Mouse (Mus musculus): Measurements from ENCODE around the gene Faap100.
"Not testable (repeated sequence)": the region's sequence is repeated elsewhere in the genome, so short reads cannot be mapped to it uniquely, and the experiment has no call there.

The Faap100 gene

GRCm38 (mm10) chr11:120378611-120379540, at the start of gene Faap100:
Gene Faap100 (minus strand): TSS chr11:120378764.
- DNase-seq = peak; percentile 81 to 89

- no peak for DNase-seq
Measured at GRCm38 (mm10) chr11:120426727-120427126, 48.2 kb upstream of the Faap100 start.

- peak; percentile 48 to 74 for DNase-seq
Measured at GRCm38 (mm10) chr11:120423569-120424295, 45.2 kb upstream of the Faap100 start.

GRCm38 (mm10) chr11:120422651-120423568, 44.3 kb upstream of the Faap100 start:
- DNase-seq = no peak

GRCm38 (mm10) chr11:120418592-120418991, 40.0 kb upstream of the Faap100 start:
- DNase-seq = no peak

- no peak for DNase-seq
Measured at GRCm38 (mm10) chr11:120417852-120418251, 39.3 kb upstream of the Faap100 start.

GRCm38 (mm10) chr11:120413621-120414020, 35.1 kb upstream of the Faap100 start:
- not testable (repeated sequence) for DNase-seq

GRCm38 (mm10) chr11:120406445-120406844, 27.9 kb upstream of the Faap100 start:
- no peak for DNase-seq

- DNase-seq = no peak
Measured at GRCm38 (mm10) chr11:120405867-120406266, 27.3 kb upstream of the Faap100 start.

GRCm38 (mm10) chr11:120404814-120405213, 26.2 kb upstream of the Faap100 start:
- DNase-seq = no peak

- no peak for DNase-seq
Measured at GRCm38 (mm10) chr11:120399319-120399718, 20.8 kb upstream of the Faap100 start.

- DNase-seq = no peak
Measured at GRCm38 (mm10) chr11:120397602-120398001, 19.0 kb upstream of the Faap100 start.

- no peak for DNase-seq
Measured at GRCm38 (mm10) chr11:120395661-120396060, 17.1 kb upstream of the Faap100 start.

- no peak for DNase-seq
Measured at GRCm38 (mm10) chr11:120388580-120388979, 10.0 kb upstream of the Faap100 start.

- no peak for DNase-seq
Measured at GRCm38 (mm10) chr11:120387157-120387556, 8.6 kb upstream of the Faap100 start.

- no peak for DNase-seq
Measured at GRCm38 (mm10) chr11:120386632-120387031, 8.1 kb upstream of the Faap100 start.

GRCm38 (mm10) chr11:120382509-120382908, 3.9 kb upstream of the Faap100 start:
- DNase-seq = no peak

GRCm38 (mm10) chr11:120381157-120381556, 2.6 kb upstream of the Faap100 start:
- DNase-seq = no peak

- DNase-seq = no peak
Measured at GRCm38 (mm10) chr11:120380271-120380670, 1.7 kb upstream of the Faap100 start.

- peak; percentile 42 to 62 for DNase-seq
Measured at GRCm38 (mm10) chr11:120378031-120378610, 443 bp downstream of the Faap100 start.

GRCm38 (mm10) chr11:120377337-120377736, 1.2 kb downstream of the Faap100 start:
- DNase-seq = no peak
